Mouse (Mus musculus) forebrain, embryonic 13.5 days (tissue): ENCODE data around the gene Olfr1404. TPM values are rescaled to one million over a fixed set of nuclear protein-coding genes. Genes with fewer than 3 reads are reported as not detected.
"Not testable (repeated sequence)": the region's sequence is repeated elsewhere in the genome, so short reads cannot be mapped to it uniquely, and the experiment has no call there.

Source experiments
- ATAC-seq: fragments of 200-750 bp; cut with Nextera tagmentation; 2 replicates; pipeline ENCODE4 v1.8.0; 2017
- H3K27ac ChIP-seq: fragments of 300-500 bp; sonication (generic); 2 replicates; pipeline ENCODE4 v1.5.1; 2015; ENCODE audit warnings: inconsistent platforms, mild to moderate bottlenecking, moderate library complexity
- H3K27me3 ChIP-seq: fragments of 300-500 bp; sonication (generic); 2 replicates; pipeline ENCODE4 v1.6.1; 2015; ENCODE audit warnings: mild to moderate bottlenecking, inconsistent platforms
- H3K36me3 ChIP-seq: fragments of 300-500 bp; sonication (generic); 2 replicates; pipeline ENCODE4 v1.6.1; 2015; ENCODE audit warnings: mild to moderate bottlenecking, inconsistent platforms; ENCODE audit not compliant: poor library complexity, severe bottlenecking
- H3K4me1 ChIP-seq: fragments of 300-500 bp; sonication (generic); 2 replicates; pipeline ENCODE4 v1.6.1; 2015; ENCODE audit warnings: inconsistent platforms
- H3K4me2 ChIP-seq: fragments of 300-500 bp; sonication (generic); 2 replicates; pipeline ENCODE4 v1.6.1; 2015; ENCODE audit warnings: inconsistent platforms, mild to moderate bottlenecking, moderate library complexity
- H3K4me3 ChIP-seq: fragments of 300-500 bp; sonication (generic); 2 replicates; pipeline ENCODE4 v1.5.1; 2015; ENCODE audit warnings: mild to moderate bottlenecking, inconsistent platforms
- H3K9ac ChIP-seq: fragments of 300-500 bp; sonication (generic); 2 replicates; pipeline ENCODE4 v1.6.1; 2015; ENCODE audit warnings: mild to moderate bottlenecking, inconsistent platforms
- H3K9me3 ChIP-seq: fragments of 300-500 bp; sonication (generic); replicated peaks from 2 replicates; pipeline ENCODE4 v1.6.1; 2016; ENCODE audit warnings: inconsistent platforms
- WGBS: fragments of 180-500 bp; shearing (Covaris S2); methylation state at CpG from one replicate; pipeline ENCODE4 v1.1.7; 2015; 5-methylcytosine and 5-hydroxymethylcytosine counted together
- polyA plus RNA-seq: library from polyadenylated mRNA; unstranded; fragments of >200 nt; fragmentation: Nextera tagmentation; extraction: Ambion mirVana; gene quantifications from 2 replicates; pipeline ENCODE4 v1.2.1, GENCODE M21; 2015

The Olfr1404 gene
- not detected in 2 replicates for polyA plus RNA-seq

GRCm38 (mm10) chr1:173212092-173212491, at the start of gene Olfr1404:
Gene Olfr1404 (plus strand): TSS chr1:173212392.
- Histone ChIP-seq H3K9me3 (no peaks in the 10 kb centered on the region), H3K27ac (no peak within 1 kb of the TSS), H3K4me2 (no peak within 1 kb of the TSS), H3K9ac (no peak within 1 kb of the TSS), H3K36me3 (no peaks in the 10 kb centered on the region), H3K4me1 (no peaks in the 10 kb centered on the region), H3K27me3 (no peaks in the 10 kb centered on the region), H3K4me3 (no peak within 1 kb of the TSS)
- ATAC-seq: no peak
- WGBS: 88% methylated on average over 5 of the region's 5 CpGs

- no peak overlapping the region for H3K4me2 ChIP-seq
- H3K27ac ChIP-seq: no peak overlapping the region
- H3K9me3 ChIP-seq: no peaks in the 10 kb centered on the region
Measured at GRCm38 (mm10) chr1:173174154-173174842, 37.9 kb upstream of the Olfr1404 start.

GRCm38 (mm10) chr1:173190540-173190939, 21.7 kb upstream of the Olfr1404 start, which contains the start of gene Olfr1406:
Gene Olfr1406 (minus strand): TSS chr1:173190640.
- Histone ChIP-seq H3K27me3 (no peaks in the 10 kb centered on the region), H3K9me3 (no peaks in the 10 kb centered on the region), H3K4me1 (no peaks in the 10 kb centered on the region), H3K36me3 (no peaks in the 10 kb centered on the region), H3K4me3 (no peak within 1 kb of the TSS), H3K9ac (no peak within 1 kb of the TSS), H3K4me2 (no peak within 1 kb of the TSS), H3K27ac (no peak within 1 kb of the TSS)
- no peak for ATAC-seq
- 59% methylated on average over 3 of the region's 3 CpGs for WGBS

More at GRCm38 (mm10) chr1:173174154-173174842, 37.9 kb upstream of the Olfr1404 start:
- no peaks in the 10 kb centered on the region for H3K27me3 ChIP-seq
- no peaks in the 10 kb centered on the region for H3K4me1 ChIP-seq
- no peak overlapping the region for H3K4me3 ChIP-seq
- H3K36me3 ChIP-seq: no peaks in the 10 kb centered on the region
- no peak for ATAC-seq
- H3K9ac ChIP-seq: no peak overlapping the region

GRCm38 (mm10) chr1:173192059-173192458, 20.1 kb upstream of the Olfr1404 start:
- Histone ChIP-seq H3K4me1 (no peaks in the 10 kb centered on the region), H3K36me3 (no peaks in the 10 kb centered on the region), H3K27ac (no peak overlapping the region), H3K4me3 (no peak overlapping the region), H3K9ac (no peak overlapping the region), H3K9me3 (no peaks in the 10 kb centered on the region), H3K27me3 (no peaks in the 10 kb centered on the region), H3K4me2 (no peak overlapping the region)
- WGBS: 84% methylated on average over 3 of the region's 3 CpGs
- ATAC-seq: no peak

GRCm38 (mm10) chr1:173196359-173196758, 15.8 kb upstream of the Olfr1404 start:
- no peaks in the 10 kb centered on the region for H3K4me1 ChIP-seq
- no peak overlapping the region for H3K4me2 ChIP-seq
- H3K27ac ChIP-seq: no peak overlapping the region
- 81% methylated on average over 2 of the region's 2 CpGs for WGBS
- H3K9ac ChIP-seq: no peak overlapping the region
- no peaks in the 10 kb centered on the region for H3K9me3 ChIP-seq
- H3K36me3 ChIP-seq: no peaks in the 10 kb centered on the region
- no peak for ATAC-seq
- no peaks in the 10 kb centered on the region for H3K27me3 ChIP-seq
- H3K4me3 ChIP-seq: no peak overlapping the region

GRCm38 (mm10) chr1:173197508-173197907, 14.7 kb upstream of the Olfr1404 start, which contains the start of gene Olfr218:
Gene Olfr218 (plus strand): TSS chr1:173197808.
- no peak within 1 kb of the TSS for H3K9ac ChIP-seq
- H3K27me3 ChIP-seq: no peaks in the 10 kb centered on the region
- no peak within 1 kb of the TSS for H3K4me2 ChIP-seq
- no peak within 1 kb of the TSS for H3K4me3 ChIP-seq
- ATAC-seq: no peak
- WGBS: 60% methylated on average over 5 of the region's 5 CpGs
- no peaks in the 10 kb centered on the region for H3K9me3 ChIP-seq
- no peaks in the 10 kb centered on the region for H3K4me1 ChIP-seq
- no peak within 1 kb of the TSS for H3K27ac ChIP-seq
- no peaks in the 10 kb centered on the region for H3K36me3 ChIP-seq

GRCm38 (mm10) chr1:173216481-173216880, 4.3 kb downstream of the Olfr1404 start:
- WGBS: 97% methylated on average over 3 of the region's 3 CpGs
- ATAC-seq: no peak
- no peak overlapping the region for H3K4me3 ChIP-seq

GRCm38 (mm10) chr1:173227081-173227480, 14.9 kb downstream of the Olfr1404 start, which contains the start of gene Fcer1a:
Gene Fcer1a (minus strand): TSS chr1:173227214.
- Histone ChIP-seq H3K9me3 (no peaks in the 10 kb centered on the region), H3K27ac (no peak within 1 kb of the TSS), H3K9ac (no peak within 1 kb of the TSS), H3K27me3 (no peaks in the 10 kb centered on the region), H3K4me2 (no peak within 1 kb of the TSS), H3K4me1 (no peaks in the 10 kb centered on the region), H3K4me3 (no peak within 1 kb of the TSS), H3K36me3 (no peaks in the 10 kb centered on the region)
- no peak for ATAC-seq
- WGBS: 87% methylated on average over 2 of the region's 2 CpGs

More at GRCm38 (mm10) chr1:173216481-173216880, 4.3 kb downstream of the Olfr1404 start:
- no peak overlapping the region for H3K4me2 ChIP-seq
- H3K9me3 ChIP-seq: no peaks in the 10 kb centered on the region
- H3K36me3 ChIP-seq: no peaks in the 10 kb centered on the region
- no peak overlapping the region for H3K9ac ChIP-seq
- H3K27me3 ChIP-seq: no peaks in the 10 kb centered on the region
- no peak overlapping the region for H3K27ac ChIP-seq
- no peaks in the 10 kb centered on the region for H3K4me1 ChIP-seq

GRCm38 (mm10) chr1:173237004-173237403, 24.8 kb downstream of the Olfr1404 start:
- not testable (repeated sequence) for H3K9ac ChIP-seq

GRCm38 (mm10) chr1:173249888-173250287, 37.7 kb downstream of the Olfr1404 start:
- no peaks in the 10 kb centered on the region for H3K4me1 ChIP-seq
- H3K27ac ChIP-seq: no peak overlapping the region
- H3K4me2 ChIP-seq: no peak overlapping the region
- no peaks in the 10 kb centered on the region for H3K36me3 ChIP-seq
- no peaks in the 10 kb centered on the region for H3K9me3 ChIP-seq
- no peaks in the 10 kb centered on the region for H3K27me3 ChIP-seq
- WGBS: 92% methylated on average over 3 of the region's 3 CpGs
- no peak for ATAC-seq
- no peak overlapping the region for H3K9ac ChIP-seq
- H3K4me3 ChIP-seq: no peak overlapping the region

More at GRCm38 (mm10) chr1:173237004-173237403, 24.8 kb downstream of the Olfr1404 start:
- H3K36me3 ChIP-seq, H3K27ac ChIP-seq, H3K27me3 ChIP-seq, H3K4me1 ChIP-seq, H3K4me2 ChIP-seq, H3K4me3 ChIP-seq, ATAC-seq, H3K9me3 ChIP-seq: not testable (repeated sequence)
- 79% methylated on average over 1 of the region's 1 CpGs for WGBS

GRCm38 (mm10) chr1:173265701-173266100, 53.5 kb downstream of the Olfr1404 start, which contains the start of gene Olfr418:
Gene Olfr418 (plus strand): TSS chr1:173266001.
- Histone ChIP-seq H3K27ac (no peak within 1 kb of the TSS), H3K4me2 (no peak within 1 kb of the TSS), H3K4me3 (no peak within 1 kb of the TSS), H3K9ac (no peak within 1 kb of the TSS), H3K4me1 (no peaks in the 10 kb centered on the region), H3K9me3 (no peaks in the 10 kb centered on the region), H3K27me3 (no peaks in the 10 kb centered on the region), H3K36me3 (no peaks in the 10 kb centered on the region)
- no peak for ATAC-seq
